Mouse (Mus musculus): ENCODE data around the gene Mmrn1.

Gene Mmrn1

DNA sequence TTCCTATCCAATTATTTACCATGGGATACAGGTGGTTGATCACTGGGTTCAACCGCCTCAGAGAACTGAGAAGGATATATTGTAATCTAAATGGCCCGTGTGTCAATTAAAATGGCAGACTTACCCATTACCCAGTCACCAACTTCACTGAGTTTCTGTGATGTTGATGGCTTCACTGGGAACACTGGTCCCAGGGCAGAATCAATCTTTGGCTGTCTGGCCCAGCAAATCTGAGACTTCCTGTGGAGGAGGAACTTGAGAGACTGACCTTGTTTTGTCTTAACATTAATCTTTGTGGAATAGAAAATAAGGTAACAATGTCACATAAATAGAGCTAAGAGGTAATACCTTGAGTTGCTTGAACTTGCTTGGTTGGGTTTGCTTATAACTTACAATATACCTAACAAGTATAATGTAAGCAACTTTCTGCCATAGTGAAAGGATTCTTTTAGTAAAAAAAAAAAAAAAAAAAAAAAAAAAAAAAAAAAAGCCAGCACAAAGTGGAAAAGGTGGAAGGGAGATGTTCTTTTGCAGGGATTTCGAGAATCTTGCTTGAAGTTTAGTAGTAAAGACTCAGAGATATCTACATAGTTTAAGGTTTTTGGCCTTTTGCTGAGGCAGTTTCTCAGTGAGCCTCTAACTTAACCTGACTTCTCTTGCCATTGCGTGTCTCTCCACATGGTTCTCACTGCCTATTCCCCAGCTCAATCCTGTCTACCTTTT lies 68.8 kb downstream of the Mmrn1 start:
- no peak for DNase-seq

DNA sequence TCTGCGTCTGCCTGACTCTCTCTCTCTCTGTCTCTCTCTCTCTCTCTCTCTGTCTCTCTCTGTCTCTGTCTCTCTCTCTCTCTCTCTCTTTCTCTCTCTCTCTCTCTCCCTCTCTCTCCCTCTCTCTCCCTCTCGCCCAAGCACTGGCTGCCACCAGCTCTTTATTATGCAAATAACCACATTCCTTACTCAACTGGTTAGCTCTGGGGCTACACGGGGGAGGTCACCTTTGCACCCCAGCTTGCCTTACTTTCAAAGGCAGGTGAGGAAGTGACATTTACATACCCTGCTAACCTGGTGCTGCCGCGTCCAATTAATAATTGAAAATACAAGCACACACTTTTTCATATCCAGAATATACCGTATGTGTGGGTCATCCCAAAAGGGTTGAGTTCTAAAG lies 69.3 kb downstream of the Mmrn1 start:
- no peak for DNase-seq

GRCm38 (mm10) chr6:60994521-60994920 lies 69.7 kb downstream of the Mmrn1 start:
- DNase-seq = no peak

GRCm38 (mm10) chr6:60995596-60995995 lies 70.8 kb downstream of the Mmrn1 start:
- DNase-seq = no peak

DNA sequence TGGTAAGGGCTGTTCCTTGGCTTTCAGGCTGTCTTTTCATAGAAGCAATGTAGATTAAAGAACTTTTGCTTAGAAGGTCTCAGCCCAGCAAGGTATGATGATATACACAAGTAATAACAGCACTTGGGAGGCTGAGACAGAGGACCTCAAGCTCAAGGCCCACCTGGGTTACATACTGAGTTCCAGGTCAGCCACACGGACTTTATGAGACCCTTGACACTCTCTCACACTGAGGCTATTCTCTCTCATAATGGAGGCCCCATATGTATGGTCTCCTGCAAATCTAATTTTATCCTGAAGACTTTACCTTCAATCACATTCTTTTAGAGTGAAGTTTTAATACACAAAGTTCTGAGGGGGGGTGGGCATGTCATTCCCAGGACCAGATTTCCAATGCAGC lies 71.6 kb downstream of the Mmrn1 start:
- no peak for DNase-seq

GRCm38 (mm10) chr6:61001003-61001790 lies 76.4 kb downstream of the Mmrn1 start:
- no peak for DNase-seq

- DNase-seq = no peak
These were observed 79.4 kb downstream of the Mmrn1 start for GRCm38 (mm10) chr6:61003916-61004765.

DNA sequence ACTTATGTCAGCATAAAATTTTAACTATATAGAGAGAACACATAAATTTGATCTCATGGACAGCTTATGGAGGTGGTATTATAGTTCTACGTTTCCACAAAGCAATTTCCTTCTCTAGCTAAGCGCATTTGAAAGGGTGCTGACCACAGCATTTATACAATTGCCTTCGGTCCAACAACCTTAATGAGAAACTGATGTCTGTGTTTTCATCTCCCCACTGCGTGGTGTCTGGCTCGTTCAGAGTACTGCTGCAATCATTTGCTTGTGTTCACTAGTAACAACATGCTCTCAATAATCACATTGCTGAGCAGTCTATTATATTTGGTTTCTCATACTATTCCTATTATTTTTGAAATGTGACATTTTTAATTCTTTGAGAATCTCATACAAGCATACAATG lies 89.0 kb downstream of the Mmrn1 start:
- DNase-seq = no peak

DNA sequence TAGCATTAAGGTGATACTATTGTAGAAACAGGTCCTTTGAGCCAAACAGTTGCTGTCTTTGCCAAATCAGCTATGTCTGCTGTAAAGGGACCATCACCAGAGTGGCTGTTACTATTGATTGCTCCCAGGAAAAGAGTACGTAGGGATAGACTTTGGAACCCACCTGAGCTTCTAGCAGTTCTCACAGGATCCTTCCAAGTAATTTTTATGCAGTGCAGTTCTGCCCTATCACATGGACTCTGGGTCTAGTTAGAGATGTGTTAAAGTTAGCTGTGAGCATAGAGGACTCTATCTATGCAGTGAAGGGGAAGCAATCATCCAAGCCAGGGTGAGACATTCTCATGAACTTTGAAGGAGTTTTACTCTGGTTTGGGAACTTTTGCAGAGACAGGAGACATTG lies 94.9 kb downstream of the Mmrn1 start:
- DNase-seq = no peak

GRCm38 (mm10) chr6:61020995-61021394 lies 96.2 kb downstream of the Mmrn1 start:
- DNase-seq = no peak

DNA sequence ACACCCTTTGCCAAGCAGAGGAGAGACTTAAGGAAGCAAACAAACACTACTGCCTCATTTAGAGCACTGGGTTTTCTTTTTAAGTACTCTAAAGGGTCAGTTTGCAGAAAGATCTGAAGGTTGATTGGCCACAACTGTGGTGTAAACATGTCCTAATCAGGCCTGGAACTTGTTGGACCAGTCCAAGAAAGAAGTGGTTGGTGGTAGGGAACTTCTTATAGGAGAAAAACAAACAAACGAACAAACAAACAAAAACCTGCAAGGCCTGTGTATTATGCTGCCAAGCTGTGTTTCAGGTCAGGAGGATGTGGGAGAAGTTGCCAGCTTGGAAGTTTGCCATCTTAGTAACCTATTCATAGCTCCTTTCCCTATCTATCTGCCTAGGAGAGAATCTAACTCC lies 108.5 kb downstream of the Mmrn1 start:
- no peak for DNase-seq
